ENCODE assay signal across 13 mouse cellular contexts in the genomic region with DNA sequence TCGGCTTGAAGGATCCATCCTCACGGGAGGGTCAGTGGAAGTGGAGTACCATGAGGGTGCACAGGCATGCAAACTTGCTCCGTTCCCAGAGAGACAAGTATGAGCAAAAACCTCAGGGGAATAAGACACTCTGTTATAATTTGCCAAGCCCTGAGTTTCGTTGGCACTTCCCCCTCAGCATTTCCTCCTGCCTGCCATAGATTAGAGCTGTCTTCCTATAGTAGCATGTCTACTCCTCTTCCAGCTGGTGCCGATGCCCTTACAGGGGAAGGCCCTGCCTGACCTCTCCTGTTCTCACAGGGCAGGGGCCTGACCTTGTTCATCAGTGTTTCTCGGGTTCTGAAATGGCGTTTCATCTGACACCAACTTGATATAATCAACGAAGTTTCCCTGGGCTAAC.
"Had no signal": no experiment of that assay in that cellular context is flagged by ENCODE, and none has a peak within 500 bp of the region (broad histone marks: within the 10 kb centered on the region; RNA-seq: fewer than 3 reads in every experiment).

No protein-coding gene starts in this region.

- DNase-seq: kidney, adult 11 months; kidney, adult 8-10 months; kidney, postnatal 10 days; kidney, postnatal 36 days; layer of hippocampus, postnatal 36 days; liver, embryonic 13.5 days; lung, embryonic 14.5 days; retina, postnatal 1 day; thymus, adult 18-20 months; thymus, postnatal 36 days had no signal

- ATAC-seq: lung, postnatal 0 days; midbrain, embryonic 13.5 days; midbrain, embryonic 16.5 days had no signal
